Mouse (Mus musculus): Measurements from ENCODE around the gene Myd88.

- no peak for TF ChIP-seq POLR2A (IDR thresholded peaks at IDR 0.05; ENCODE audit: insufficient read length, low read depth)
- TF ChIP-seq USF1 (IDR thresholded peaks at IDR 0.05; ENCODE audit: low read depth), result no peak
- no peak for TF ChIP-seq MYOG (IDR thresholded peaks at IDR 0.05; ENCODE audit: control insufficient read depth in 1 of 3, insufficient read depth in 1 of 3, insufficient read length in 2 of 3, low read depth in 2 of 3)
Observed at GRCm38 (mm10) chr9:119334324-119334723, 6.9 kb downstream of the Myd88 start.
